Mouse (Mus musculus) T-cell, adult 2 months (primary cell): ENCODE data around the gene Prdx6.

Experiments used
- DNase-seq: peaks from one replicate; pipeline ENCODE4 v3.0.0; 2022; ENCODE audit warnings: low spot score

Prdx6 gene

GRCm38 (mm10) chr1:161250604-161251416 is at the start of gene Prdx6:
Gene Prdx6, minus strand, starts transcription at chr1:161251219.
- DNase-seq: peak; percentile 86

GRCm38 (mm10) chr1:161288256-161288655 is 37.2 kb upstream of the Prdx6 start:
- no peak for DNase-seq

GRCm38 (mm10) chr1:161286726-161287310 is 35.8 kb upstream of the Prdx6 start:
- peak; percentile 63 for DNase-seq

GRCm38 (mm10) chr1:161281054-161281688 is 30.2 kb upstream of the Prdx6 start:
- DNase-seq: no peak

- DNase-seq: no peak
Measured at GRCm38 (mm10) chr1:161279244-161279908, 28.4 kb upstream of the Prdx6 start.

GRCm38 (mm10) chr1:161273486-161273885 is 22.5 kb upstream of the Prdx6 start:
- DNase-seq: no peak

GRCm38 (mm10) chr1:161271461-161271810 is 20.4 kb upstream of the Prdx6 start:
- DNase-seq: no peak

GRCm38 (mm10) chr1:161270776-161271460 is 19.9 kb upstream of the Prdx6 start:
- DNase-seq: no peak

GRCm38 (mm10) chr1:161269346-161269745 is 18.3 kb upstream of the Prdx6 start:
- no peak for DNase-seq

- DNase-seq: no peak
Measured at GRCm38 (mm10) chr1:161268884-161269283, 17.9 kb upstream of the Prdx6 start.

- no peak for DNase-seq
Measured at GRCm38 (mm10) chr1:161268116-161268515, 17.1 kb upstream of the Prdx6 start.

GRCm38 (mm10) chr1:161264961-161265360 is 13.9 kb upstream of the Prdx6 start:
- DNase-seq: no peak

- DNase-seq: no peak
Measured at GRCm38 (mm10) chr1:161263584-161263983, 12.6 kb upstream of the Prdx6 start.

- DNase-seq: no peak
Measured at GRCm38 (mm10) chr1:161262542-161262941, 11.5 kb upstream of the Prdx6 start.

GRCm38 (mm10) chr1:161260761-161261160 is 9.7 kb upstream of the Prdx6 start:
- no peak for DNase-seq

- DNase-seq: no peak
Measured at GRCm38 (mm10) chr1:161259142-161259541, 8.1 kb upstream of the Prdx6 start.

GRCm38 (mm10) chr1:161258331-161258730 is 7.3 kb upstream of the Prdx6 start:
- DNase-seq: no peak

GRCm38 (mm10) chr1:161256918-161257317 is 5.9 kb upstream of the Prdx6 start:
- DNase-seq: no peak

- no peak for DNase-seq
Measured at GRCm38 (mm10) chr1:161254361-161254760, 3.3 kb upstream of the Prdx6 start.

- DNase-seq: no peak
Measured at GRCm38 (mm10) chr1:161252901-161253300, 1.9 kb upstream of the Prdx6 start.

GRCm38 (mm10) chr1:161252365-161252764 is 1.3 kb upstream of the Prdx6 start:
- DNase-seq: no peak
